Mouse (Mus musculus) stomach, postnatal 0 days (tissue): ENCODE results near the gene Srgn. TPM values are rescaled to one million over a fixed set of nuclear protein-coding genes. Genes with fewer than 3 reads are reported as not detected.
"Not testable (repeated sequence)": the region's sequence is repeated elsewhere in the genome, so short reads cannot be mapped to it uniquely, and the experiment has no call there.

Experiments used
- ATAC-seq: fragments of 200-750 bp; cut with Nextera tagmentation; 2 replicates; pipeline ENCODE4 v1.8.0; 2017; ENCODE audit not compliant: low FRiP score, low TSS enrichment
- DNase-seq: peaks from one replicate; pipeline ENCODE4 v3.0.0-alpha.2; 2016; ENCODE audit warnings: low spot score
- H3K27ac ChIP-seq: fragments of 300-500 bp; sonication (generic); replicated peaks from 2 replicates; pipeline ENCODE4 v1.5.1; 2014; ENCODE audit warnings: mild to moderate bottlenecking, control low read depth
- H3K27me3 ChIP-seq: fragments of 300-500 bp; sonication (generic); 2 replicates; pipeline ENCODE4 v1.6.1; 2014; ENCODE audit warnings: low read length; ENCODE audit not compliant: control insufficient read depth, insufficient read depth
- H3K36me3 ChIP-seq: fragments of 300-500 bp; sonication (generic); 2 replicates; pipeline ENCODE4 v1.6.1; 2014; ENCODE audit warnings: low read length, mixed read lengths; ENCODE audit not compliant: control insufficient read depth, insufficient read depth
- H3K4me1 ChIP-seq: fragments of 300-500 bp; sonication (generic); replicated peaks from 2 replicates; pipeline ENCODE4 v1.6.1; 2014; ENCODE audit warnings: antibody characterized with exemption; ENCODE audit not compliant: control insufficient read depth, insufficient read depth
- H3K4me2 ChIP-seq: fragments of 300-500 bp; sonication (generic); replicated peaks from 2 replicates; pipeline ENCODE4 v1.6.1; 2014; ENCODE audit warnings: low read depth, mild to moderate bottlenecking, control low read depth, moderate library complexity
- H3K4me3 ChIP-seq: fragments of 300-500 bp; sonication (generic); 2 replicates; pipeline ENCODE4 v1.5.1; 2014; ENCODE audit warnings: low read depth, low read length, control low read depth
- H3K9ac ChIP-seq: fragments of 300-500 bp; sonication (generic); 2 replicates; pipeline ENCODE4 v1.6.1; 2014; ENCODE audit warnings: mild to moderate bottlenecking, low read length, control low read depth, mixed read lengths
- H3K9me3 ChIP-seq: fragments of 300-500 bp; sonication (generic); 2 replicates; pipeline ENCODE4 v1.6.1; 2016; ENCODE audit warnings: low read length; ENCODE audit not compliant: control insufficient read depth
- CTCF ChIP-seq: IDR thresholded peaks from 2 replicates; pipeline ENCODE4 v1.5.1; 2016; ENCODE audit warnings: antibody characterized with exemption, low read depth, mild to moderate bottlenecking, moderate library complexity
- EP300 ChIP-seq: optimal IDR thresholded peaks from 2 replicates; pipeline ENCODE3; 2016; ENCODE audit warnings: antibody characterized with exemption
- WGBS: fragments of 180-500 bp; shearing (Covaris S2); extraction: QIAGEN DNeasy Blood & Tissue Kit; methylation state at CpG from one replicate; pipeline ENCODE4 v1.1.7; 2014; 5-methylcytosine and 5-hydroxymethylcytosine counted together
- polyA plus RNA-seq: library from polyadenylated mRNA; unstranded; fragments of >200 nt; fragmentation: Nextera tagmentation; extraction: Ambion mirVana; gene quantifications from 2 replicates; pipeline ENCODE4 v1.2.1, GENCODE M21; 2015

The Srgn gene
- polyA plus RNA-seq, 1 experiment from 2014 or later, result 14.2 TPM

- Histone ChIP-seq H3K36me3 (0 out of 2 replicates have a peak, but pooled peaks cover 2% of the 10 kb centered on the region), H3K9ac (no peak overlapping the region), H3K27ac (no peak overlapping the region), H3K4me3 (no peak overlapping the region), H3K4me2 (no peak overlapping the region), H3K27me3 (no peaks in the 10 kb centered on the region), H3K4me1 (no peaks in the 10 kb centered on the region), H3K9me3 (no peaks in the 10 kb centered on the region)
- ATAC-seq, result no peak
- no peak for TF ChIP-seq EP300
- no peak for TF ChIP-seq CTCF
- 60% methylated on average over 5 of the region's 5 CpGs for WGBS
- DNase-seq, result no peak
These were observed 56.1 kb downstream of the Srgn start for GRCm38 (mm10) chr10:62471105-62471504.

- Histone ChIP-seq H3K4me3 (no peak overlapping the region), H3K4me2 (no peak overlapping the region), H3K4me1 (no peaks in the 10 kb centered on the region), H3K9ac (no peak overlapping the region), H3K27ac (no peak overlapping the region), H3K36me3 (0 out of 2 replicates have a peak, but pooled peaks cover 2% of the 10 kb centered on the region), H3K27me3 (no peaks in the 10 kb centered on the region), H3K9me3 (no peaks in the 10 kb centered on the region)
- no peak for DNase-seq
- 81% methylated on average over 4 of the region's 4 CpGs for WGBS
- no peak for ATAC-seq
- TF ChIP-seq EP300 (no peak), CTCF (no peak)
These were observed 57.5 kb downstream of the Srgn start for GRCm38 (mm10) chr10:62469736-62470135.

GRCm38 (mm10) chr10:62461321-62461720 lies 65.9 kb downstream of the Srgn start:
- TF ChIP-seq EP300 (no peak), CTCF (no peak)
- Histone ChIP-seq H3K9me3 (no peaks in the 10 kb centered on the region), H3K27me3 (no peaks in the 10 kb centered on the region), H3K9ac (no peak overlapping the region), H3K36me3 (peaks cover 11% of the 10 kb centered on the region), H3K4me1 (no peaks in the 10 kb centered on the region), H3K4me3 (no peak overlapping the region), H3K27ac (no peak overlapping the region), H3K4me2 (no peak overlapping the region)
- DNase-seq (no peak), ATAC-seq (no peak)

- not testable (repeated sequence) for DNase-seq, H3K27me3 ChIP-seq, H3K27ac ChIP-seq, H3K4me2 ChIP-seq, H3K9me3 ChIP-seq, H3K4me3 ChIP-seq, ATAC-seq, H3K4me1 ChIP-seq, H3K9ac ChIP-seq
- WGBS, result 62% methylated on average over 11 of the region's 11 CpGs
- H3K36me3 ChIP-seq, result peaks cover 14% of the 10 kb centered on the region
These were observed 75.2 kb downstream of the Srgn start for GRCm38 (mm10) chr10:62452001-62452400.

DNA sequence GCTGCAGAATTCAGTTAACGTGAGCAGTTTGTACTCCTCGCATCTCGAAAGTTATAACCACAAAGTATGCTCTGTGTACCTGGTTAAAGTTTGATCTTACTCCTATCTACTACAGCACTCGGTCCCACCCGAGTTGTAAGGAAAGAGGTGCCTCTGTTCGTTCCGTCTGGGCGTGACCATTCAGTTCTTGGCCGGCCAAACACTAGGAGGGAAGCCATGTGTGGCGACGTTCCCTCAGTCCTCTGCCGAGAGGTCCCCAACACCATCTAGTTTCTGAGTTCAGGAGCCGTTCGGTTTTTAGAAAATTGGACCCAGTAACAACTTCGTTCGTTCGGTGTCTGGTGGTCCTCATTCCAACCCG lies 77.0 kb downstream of the Srgn start:
- Histone ChIP-seq H3K4me2 (peak overlapping the region; percentile 72), H3K9ac (peak overlapping the region; percentile 97), H3K4me3 (peak overlapping the region; percentile 98), H3K36me3 (peaks cover 5% of the 10 kb centered on the region), H3K4me1 (no peaks in the 10 kb centered on the region), H3K9me3 (no peaks in the 10 kb centered on the region), H3K27me3 (no peaks in the 10 kb centered on the region), H3K27ac (peak overlapping the region; percentile 89)
- 36% methylated on average over 18 of the region's 18 CpGs for WGBS
- no peak for DNase-seq
- ATAC-seq, result no peak; the same call in 1 of the 2 replicates
- TF ChIP-seq EP300, result no peak
- no peak for TF ChIP-seq CTCF

- WGBS, result under 1% methylated on average over 73 of the region's 73 CpGs
- H3K36me3 ChIP-seq, result peaks cover 8% of the 10 kb centered on the region
- H3K4me1 ChIP-seq, result no peaks in the 10 kb centered on the region
- H3K4me2 ChIP-seq, result peak within 1 kb of the TSS; percentile 72
- H3K27ac ChIP-seq, result peak within 1 kb of the TSS; percentile 89
- H3K4me3 ChIP-seq, result peak within 1 kb of the TSS; percentile 98
- peak within 1 kb of the TSS; percentile 97 for H3K9ac ChIP-seq
- TF ChIP-seq EP300 (peak; percentile 97), CTCF (no peak)
- H3K9me3 ChIP-seq, result no peaks in the 10 kb centered on the region
- H3K27me3 ChIP-seq, result no peaks in the 10 kb centered on the region
- peak; percentile 92 for ATAC-seq
- DNase-seq, result peak; percentile 90
These were observed 77.6 kb downstream of the Srgn start, which contains the start of the genes 4930507D05Rik and Supv3l1 for GRCm38 (mm10) chr10:62449364-62450279. Gene 4930507D05Rik (plus strand): TSS chr10:62449489. Gene Supv3l1 (minus strand): TSS chr10:62449738.

Other genes with a start within 250 kb of the Srgn start
- 35.6 and 36.5 TPM in 2 replicates for gene Hk1, start 147.5 kb downstream of the Srgn start, polyA plus RNA-seq
- gene Hkdc1, start 105.0 kb downstream of the Srgn start, polyA plus RNA-seq, result 5.5 and 5.6 TPM in 2 replicates
- gene 4930507D05Rik, start 78.0 kb downstream of the Srgn start, polyA plus RNA-seq, result 0.21 and 0.23 TPM in 2 replicates
- 12.6 and 13.9 TPM in 2 replicates for gene Supv3l1, start 77.7 kb downstream of the Srgn start, polyA plus RNA-seq
- gene Vps26a, start 40.6 kb downstream of the Srgn start, polyA plus RNA-seq, result 59.6 and 60.4 TPM in 2 replicates
- 16.4 and 16.8 TPM in 2 replicates for gene Kif1bp, start 51.0 kb upstream of the Srgn start, polyA plus RNA-seq
- gene Ddx21, start 74.8 kb upstream of the Srgn start, polyA plus RNA-seq, result 11.1 and 11.2 TPM in 2 replicates
- gene Ddx50, start 123.8 kb upstream of the Srgn start, polyA plus RNA-seq, result 80.6 and 81.2 TPM in 2 replicates
- gene Stox1, start 198.7 kb upstream of the Srgn start, polyA plus RNA-seq, result 0.67 and 0.70 TPM in 2 replicates